Mouse (Mus musculus): ENCODE results near the gene Osbpl6.

- TF ChIP-seq POLR2A (IDR thresholded peaks at IDR 0.05; ENCODE audit: borderline replicate concordance, extremely low read depth, low read depth, low read length) = no peak
- no peak for TF ChIP-seq CTCF (IDR thresholded peaks at IDR 0.05; ENCODE audit: insufficient read depth, low read length)
These were observed 143.0 kb downstream of the Osbpl6 start for GRCm38 (mm10) chr2:76549316-76549715.
